Mouse (Mus musculus): Measurements from ENCODE around the gene Chmp2b. TPM values are rescaled to one million over a fixed set of nuclear protein-coding genes. Genes with fewer than 3 reads are reported as not detected.

Gene Chmp2b
- polyA plus RNA-seq (2014; fragmentation: Nextera tagmentation; extraction: Ambion mirVana), result 79.5 and 81.6 TPM in 2 replicates

GRCm38 (mm10) chr16:65561963-65562863 lies at the start of gene Chmp2b:
TSS of gene Chmp2b (minus strand) at chr16:65562726.
- Histone ChIP-seq H3K27me3 (ENCODE audit: insufficient read depth, low read length) (no peaks in the 10 kb centered on the region), H3K4me1 (ENCODE audit: insufficient read depth) (0 out of 2 replicates have a peak, but pooled peaks cover 3% of the 10 kb centered on the region), H3K9me3 (ENCODE audit: low read depth, low read length) (no peaks in the 10 kb centered on the region; the same call in 1 of the 2 replicates), H3K27ac (ENCODE audit: low read depth) (peak within 1 kb of the TSS; percentile 75), H3K4me2 (peak within 1 kb of the TSS; percentile 75), H3K4me3 (ENCODE audit: low read depth, low read length) (peak within 1 kb of the TSS; percentile 95), H3K36me3 (ENCODE audit: insufficient read depth) (no peaks in the 10 kb centered on the region), H3K9ac (peak within 1 kb of the TSS; percentile 87)
- under 1% methylated on average over 67 of the region's 69 CpGs for WGBS
- TF ChIP-seq CTCF (IDR thresholded peaks at IDR 0.05; ENCODE audit: low read depth), result no peak
- DNase-seq, result peak; percentile 94
- ATAC-seq (ENCODE audit: insufficient read depth), result peak; percentile 92

DNA sequence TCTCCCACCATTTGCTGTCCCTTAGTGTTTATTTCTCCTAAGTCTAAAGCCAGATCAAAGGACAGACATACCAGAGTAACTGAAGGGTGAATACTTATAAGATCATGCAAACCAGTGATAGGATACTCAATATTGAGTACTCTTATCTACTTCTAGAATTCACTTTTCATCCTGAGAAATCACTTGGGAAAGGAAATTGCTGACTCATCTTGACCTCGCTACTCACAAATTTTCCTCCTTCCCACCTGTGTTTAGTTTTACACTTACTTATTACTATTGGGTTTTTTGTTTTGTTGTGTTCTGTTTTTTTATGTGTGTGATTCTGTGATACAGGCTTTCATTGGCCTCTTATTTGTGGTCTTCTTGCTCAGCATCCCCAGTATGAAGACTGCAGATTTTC lies 49.2 kb upstream of the Chmp2b start:
- Histone ChIP-seq H3K9ac (no peak overlapping the region), H3K36me3 (ENCODE audit: insufficient read depth) (no peaks in the 10 kb centered on the region), H3K4me3 (ENCODE audit: low read depth, low read length) (no peak overlapping the region), H3K4me2 (no peak overlapping the region), H3K27me3 (ENCODE audit: insufficient read depth, low read length) (no peaks in the 10 kb centered on the region), H3K9me3 (ENCODE audit: low read depth, low read length) (no peaks in the 10 kb centered on the region), H3K4me1 (ENCODE audit: insufficient read depth) (no peaks in the 10 kb centered on the region), H3K27ac (ENCODE audit: low read depth) (no peak overlapping the region)
- DNase-seq, result no peak
- TF ChIP-seq CTCF (IDR thresholded peaks at IDR 0.05; ENCODE audit: low read depth), result no peak
- 80% methylated on average over 1 of the region's 1 CpGs for WGBS
- ATAC-seq (ENCODE audit: insufficient read depth), result no peak

GRCm38 (mm10) chr16:65600798-65601197 lies 38.3 kb upstream of the Chmp2b start:
- WGBS, result 83% methylated on average over 4 of the region's 4 CpGs
- H3K9me3 ChIP-seq (ENCODE audit: low read depth, low read length), result no peaks in the 10 kb centered on the region
- DNase-seq, result no peak
- H3K4me2 ChIP-seq, result no peak overlapping the region
- H3K27ac ChIP-seq (ENCODE audit: low read depth), result no peak overlapping the region
- H3K9ac ChIP-seq, result no peak overlapping the region
- H3K4me1 ChIP-seq (ENCODE audit: insufficient read depth), result no peaks in the 10 kb centered on the region
- no peak for TF ChIP-seq CTCF (IDR thresholded peaks at IDR 0.05; ENCODE audit: low read depth)
- H3K36me3 ChIP-seq (ENCODE audit: insufficient read depth), result no peaks in the 10 kb centered on the region
- no peak overlapping the region for H3K4me3 ChIP-seq (ENCODE audit: low read depth, low read length)
- no peak for ATAC-seq (ENCODE audit: insufficient read depth)
- no peaks in the 10 kb centered on the region for H3K27me3 ChIP-seq (ENCODE audit: insufficient read depth, low read length)

GRCm38 (mm10) chr16:65586111-65586865 lies 23.8 kb upstream of the Chmp2b start:
- 54% methylated on average over 7 of the region's 7 CpGs for WGBS

DNA sequence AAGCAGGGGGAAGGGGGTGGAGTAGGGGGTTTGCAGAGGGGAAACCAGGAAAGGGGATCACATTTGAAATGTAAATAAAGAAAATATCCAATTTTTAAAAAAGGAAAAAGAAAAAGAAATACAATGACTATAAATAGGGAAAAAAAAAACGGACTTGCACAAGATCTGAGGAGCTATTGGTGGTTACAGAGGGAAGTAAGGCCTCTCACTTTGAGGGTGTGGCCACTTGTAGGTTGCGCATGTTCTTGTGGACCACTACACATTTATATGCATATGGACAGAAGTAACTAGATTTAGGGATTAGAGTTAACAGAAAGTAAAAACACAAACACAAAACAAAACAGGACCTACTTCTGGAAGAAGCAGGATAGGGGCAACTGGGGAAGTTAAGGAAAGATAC lies 23.2 kb upstream of the Chmp2b start:
- WGBS, result 86% methylated on average over 2 of the region's 2 CpGs
- Histone ChIP-seq H3K27me3 (ENCODE audit: insufficient read depth, low read length) (no peaks in the 10 kb centered on the region), H3K4me2 (no peak overlapping the region), H3K36me3 (ENCODE audit: insufficient read depth) (no peaks in the 10 kb centered on the region), H3K9me3 (ENCODE audit: low read depth, low read length) (no peaks in the 10 kb centered on the region), H3K9ac (no peak overlapping the region), H3K27ac (ENCODE audit: low read depth) (no peak overlapping the region), H3K4me1 (ENCODE audit: insufficient read depth) (no peaks in the 10 kb centered on the region), H3K4me3 (ENCODE audit: low read depth, low read length) (no peak overlapping the region)
- TF ChIP-seq CTCF (IDR thresholded peaks at IDR 0.05; ENCODE audit: low read depth), result no peak
- ATAC-seq (ENCODE audit: insufficient read depth) (no peak), DNase-seq (no peak)

More at GRCm38 (mm10) chr16:65586111-65586865, 23.8 kb upstream of the Chmp2b start:
- no peak for TF ChIP-seq CTCF (IDR thresholded peaks at IDR 0.05; ENCODE audit: low read depth)
- no peak for DNase-seq
- Histone ChIP-seq H3K27me3 (ENCODE audit: insufficient read depth, low read length) (no peaks in the 10 kb centered on the region), H3K4me3 (ENCODE audit: low read depth, low read length) (no peak overlapping the region), H3K27ac (ENCODE audit: low read depth) (no peak overlapping the region), H3K4me1 (ENCODE audit: insufficient read depth) (no peaks in the 10 kb centered on the region), H3K9ac (no peak overlapping the region), H3K4me2 (no peak overlapping the region), H3K36me3 (ENCODE audit: insufficient read depth) (no peaks in the 10 kb centered on the region), H3K9me3 (ENCODE audit: low read depth, low read length) (no peaks in the 10 kb centered on the region)
- no peak for ATAC-seq (ENCODE audit: insufficient read depth)

DNA sequence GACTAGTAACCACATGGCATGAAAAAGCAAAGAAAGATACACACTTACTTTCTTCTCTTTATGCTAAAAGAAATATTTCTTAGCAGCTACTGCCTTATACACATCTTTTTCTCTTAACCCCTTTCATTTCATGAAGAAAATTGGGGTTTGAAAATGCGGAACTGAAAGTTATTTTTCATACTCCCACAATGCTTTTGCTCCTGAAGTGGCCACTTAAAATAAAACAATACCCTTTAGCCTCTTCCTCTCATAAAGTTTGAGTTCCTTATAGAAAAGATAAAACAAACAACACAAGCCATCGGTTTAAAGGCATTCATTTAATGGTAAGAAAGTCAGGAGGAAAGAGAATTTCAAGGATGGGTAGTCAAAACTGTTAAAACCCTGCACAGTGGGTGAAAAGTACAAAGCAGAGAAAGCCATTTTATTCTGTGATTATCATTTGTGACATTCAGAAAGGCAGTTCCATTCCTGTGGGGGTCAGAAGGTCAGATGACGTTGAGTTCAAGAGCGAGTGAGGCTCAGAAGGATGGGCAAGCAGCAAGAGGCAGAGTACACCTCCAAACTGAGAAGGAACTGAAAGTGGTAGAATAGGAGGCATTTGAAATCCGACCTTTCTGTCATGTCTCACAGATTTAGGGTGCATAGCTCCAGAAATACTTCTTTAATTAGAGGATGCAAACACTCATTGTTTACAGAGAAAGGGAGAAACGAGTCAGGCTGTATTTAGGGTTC lies 14.9 kb upstream of the Chmp2b start:
- H3K36me3 ChIP-seq (ENCODE audit: insufficient read depth), result no peaks in the 10 kb centered on the region
- no peak for TF ChIP-seq CTCF (IDR thresholded peaks at IDR 0.05; ENCODE audit: low read depth)
- no peaks in the 10 kb centered on the region for H3K27me3 ChIP-seq (ENCODE audit: insufficient read depth, low read length)
- no peaks in the 10 kb centered on the region for H3K4me1 ChIP-seq (ENCODE audit: insufficient read depth)
- H3K4me3 ChIP-seq (ENCODE audit: low read depth, low read length), result no peak overlapping the region
- DNase-seq (no peak), ATAC-seq (ENCODE audit: insufficient read depth) (no peak)
- 59% methylated on average over 6 of the region's 6 CpGs for WGBS
- no peak overlapping the region for H3K9ac ChIP-seq
- H3K9me3 ChIP-seq (ENCODE audit: low read depth, low read length), result no peaks in the 10 kb centered on the region
- H3K4me2 ChIP-seq, result no peak overlapping the region
- no peak overlapping the region for H3K27ac ChIP-seq (ENCODE audit: low read depth)
